Mouse (Mus musculus) limb, embryonic 11.5 days (tissue): Measurements from ENCODE around the gene Traf2. TPM values are rescaled to one million over a fixed set of nuclear protein-coding genes. Genes with fewer than 3 reads are reported as not detected.

Experiments used
- ATAC-seq: fragments of 200-750 bp; cut with Nextera tagmentation; 2 replicates; pipeline ENCODE4 v1.8.0; 2017; ENCODE audit warnings: low read depth; ENCODE audit not compliant: insufficient number of reproducible peaks, low FRiP score, low TSS enrichment
- DNase-seq: peaks from one replicate; pipeline ENCODE4 v3.0.0-alpha.2; 2015; ENCODE audit warnings: low spot score
- H3K27ac ChIP-seq: fragments of 300-500 bp; sonication (generic); replicated peaks from 2 replicates; pipeline ENCODE4 v1.5.1; 2014; ENCODE audit warnings: low read depth, mild to moderate bottlenecking, low read length
- H3K27me3 ChIP-seq: fragments of 300-500 bp; sonication (generic); 2 replicates; pipeline ENCODE4 v1.6.1; 2014; ENCODE audit warnings: mild to moderate bottlenecking, low read length, mixed read lengths; ENCODE audit not compliant: control insufficient read depth, insufficient read depth
- H3K36me3 ChIP-seq: fragments of 300-500 bp; sonication (generic); 2 replicates; pipeline ENCODE4 v1.6.1; 2014; ENCODE audit warnings: mild to moderate bottlenecking, low read length, moderate library complexity, mixed read lengths; ENCODE audit not compliant: control insufficient read depth, insufficient read depth
- H3K4me1 ChIP-seq: fragments of 300-500 bp; sonication (generic); 2 replicates; pipeline ENCODE4 v1.6.1; 2014; ENCODE audit warnings: low read length, mixed read lengths; ENCODE audit not compliant: control insufficient read depth, insufficient read depth
- H3K4me2 ChIP-seq: fragments of 300-500 bp; sonication (generic); 2 replicates; pipeline ENCODE4 v1.6.1; 2014; ENCODE audit warnings: low read depth, mild to moderate bottlenecking, moderate library complexity; ENCODE audit not compliant: severe bottlenecking
- H3K4me3 ChIP-seq: fragments of 300-500 bp; sonication (generic); 2 replicates; pipeline ENCODE4 v1.5.1; 2014; ENCODE audit warnings: low read depth, low read length
- H3K9ac ChIP-seq: fragments of 300-500 bp; sonication (generic); 2 replicates; pipeline ENCODE4 v1.6.1; 2014; ENCODE audit warnings: mild to moderate bottlenecking, low read length
- H3K9me3 ChIP-seq: fragments of 300-500 bp; sonication (generic); 2 replicates; pipeline ENCODE4 v1.6.1; 2016; ENCODE audit warnings: low read length; ENCODE audit not compliant: control insufficient read depth
- WGBS: fragments of 180-500 bp; shearing (Covaris S2); extraction: QIAGEN DNeasy Blood & Tissue Kit; methylation state at CpG from one replicate; pipeline ENCODE4 v1.1.7; 2014; 5-methylcytosine and 5-hydroxymethylcytosine counted together
- polyA plus RNA-seq: library from polyadenylated mRNA; unstranded; fragments of >200 nt; fragmentation: Nextera tagmentation; extraction: Ambion mirVana; gene quantifications from 2 replicates; pipeline ENCODE4 v1.2.1, GENCODE M21; 2014

Traf2 gene
- polyA plus RNA-seq, 1 experiment from 2014 or later: 40.0 TPM

- Histone ChIP-seq H3K9ac (no peak overlapping the region), H3K27ac (no peak overlapping the region), H3K4me1 (peaks cover 13% of the 10 kb centered on the region), H3K9me3 (no peaks in the 10 kb centered on the region), H3K4me3 (no peak overlapping the region), H3K36me3 (peaks cover 13% of the 10 kb centered on the region), H3K27me3 (peaks cover 28% of the 10 kb centered on the region), H3K4me2 (no peak overlapping the region)
- ATAC-seq (no peak), DNase-seq (peak; percentile 20)
- 95% methylated on average over 6 of the region's 6 CpGs for WGBS
Observed at GRCm38 (mm10) chr2:25583120-25583481, 36.4 kb upstream of the Traf2 start.

- no peak overlapping the region for H3K4me3 ChIP-seq
- H3K27me3 ChIP-seq: peaks cover 33% of the 10 kb centered on the region
- WGBS: 54% methylated on average over 12 of the region's 12 CpGs
- H3K4me1 ChIP-seq: peaks cover 19% of the 10 kb centered on the region
- ATAC-seq (no peak), DNase-seq (peak; percentile 28)
- H3K9me3 ChIP-seq: no peaks in the 10 kb centered on the region
- no peak overlapping the region for H3K4me2 ChIP-seq
- no peak overlapping the region for H3K9ac ChIP-seq
- peaks cover 13% of the 10 kb centered on the region; the same call in 1 of the 2 replicates for H3K36me3 ChIP-seq
- no peak overlapping the region for H3K27ac ChIP-seq
Observed at GRCm38 (mm10) chr2:25582466-25583119, 35.9 kb upstream of the Traf2 start.

- peaks cover 10% of the 10 kb centered on the region; the same call in 1 of the 2 replicates for H3K36me3 ChIP-seq
- H3K4me1 ChIP-seq: peaks cover 25% of the 10 kb centered on the region
- DNase-seq: peak; percentile 29
- no peak overlapping the region for H3K4me3 ChIP-seq
- no peak for ATAC-seq
- no peaks in the 10 kb centered on the region for H3K9me3 ChIP-seq
- 30% methylated on average over 6 of the region's 6 CpGs for WGBS
- H3K9ac ChIP-seq: no peak overlapping the region
- no peak overlapping the region for H3K4me2 ChIP-seq
- H3K27me3 ChIP-seq: peaks cover 40% of the 10 kb centered on the region
- no peak overlapping the region for H3K27ac ChIP-seq
Observed at GRCm38 (mm10) chr2:25581901-25582301, 35.2 kb upstream of the Traf2 start.

- DNase-seq: peak; percentile 80
- Histone ChIP-seq H3K9ac (no peak within 1 kb of the TSS), H3K27ac (no peak within 1 kb of the TSS), H3K9me3 (no peaks in the 10 kb centered on the region), H3K4me3 (no peak within 1 kb of the TSS), H3K4me1 (peaks cover 26% of the 10 kb centered on the region), H3K4me2 (peak within 1 kb of the TSS; percentile 37; the same call in 1 of the 2 replicates), H3K27me3 (peaks cover 45% of the 10 kb centered on the region), H3K36me3 (peaks cover 10% of the 10 kb centered on the region; the same call in 1 of the 2 replicates)
- 8% methylated on average over 19 of the region's 19 CpGs for WGBS
- peak; percentile 65 for ATAC-seq
Observed at GRCm38 (mm10) chr2:25581294-25581864, 34.6 kb upstream of the Traf2 start, which contains the start of gene Ajm1. Gene Ajm1 (minus strand): TSS chr2:25581757.

- Histone ChIP-seq H3K4me1 (peaks cover 28% of the 10 kb centered on the region), H3K4me3 (no peak overlapping the region), H3K9me3 (no peaks in the 10 kb centered on the region), H3K36me3 (peaks cover 10% of the 10 kb centered on the region; the same call in 1 of the 2 replicates), H3K27me3 (peaks cover 49% of the 10 kb centered on the region), H3K27ac (no peak overlapping the region), H3K9ac (no peak overlapping the region), H3K4me2 (no peak overlapping the region)
- DNase-seq (no peak), ATAC-seq (no peak)
- WGBS: 49% methylated on average over 6 of the region's 6 CpGs
Observed at GRCm38 (mm10) chr2:25580621-25581101, 33.9 kb upstream of the Traf2 start.

GRCm38 (mm10) chr2:25579737-25580460 lies 33.2 kb upstream of the Traf2 start:
- DNase-seq (peak; percentile 72), ATAC-seq (no peak)
- Histone ChIP-seq H3K36me3 (peaks cover 6% of the 10 kb centered on the region; the same call in 1 of the 2 replicates), H3K4me1 (peaks cover 32% of the 10 kb centered on the region), H3K9ac (0 out of 2 replicates have a peak overlapping the region, but pooled peaks have one; percentile 13), H3K9me3 (no peaks in the 10 kb centered on the region), H3K4me2 (peak overlapping the region; percentile 22; the same call in 1 of the 2 replicates), H3K4me3 (no peak overlapping the region), H3K27ac (no peak overlapping the region), H3K27me3 (peaks cover 49% of the 10 kb centered on the region)
- 7% methylated on average over 27 of the region's 27 CpGs for WGBS

- Histone ChIP-seq H3K9ac (peak overlapping the region; percentile 13; the same call in 1 of the 2 replicates), H3K4me1 (peaks cover 32% of the 10 kb centered on the region), H3K27me3 (peaks cover 49% of the 10 kb centered on the region)
Observed at GRCm38 (mm10) chr2:25578796-25579736, 32.3 kb upstream of the Traf2 start.

More at GRCm38 (mm10) chr2:25578796-25579736, 32.3 kb upstream of the Traf2 start:
- 5% methylated on average over 77 of the region's 77 CpGs for WGBS
- no peak overlapping the region for H3K27ac ChIP-seq
- H3K36me3 ChIP-seq: peaks cover 2% of the 10 kb centered on the region; the same call in 1 of the 2 replicates
- H3K4me3 ChIP-seq: peak overlapping the region; percentile 19
- peak overlapping the region; percentile 22; the same call in 1 of the 2 replicates for H3K4me2 ChIP-seq
- H3K9me3 ChIP-seq: no peaks in the 10 kb centered on the region
- ATAC-seq (no peak), DNase-seq (peak; percentile 61)
